Mouse (Mus musculus): ENCODE measurements around the gene Hjurp. TPM values are rescaled to one million over a fixed set of nuclear protein-coding genes. Genes with fewer than 3 reads are reported as not detected.

Gene Hjurp
- total and polyA plus RNA-seq, 3 experiments: 59.4 to 103 (median 76.3) TPM

GRCm38 (mm10) chr1:88233421-88234247, 43.8 kb downstream of the Hjurp start:
- TF ChIP-seq MYC (IDR thresholded peaks at IDR 0.05; ENCODE audit: low read depth, low read length) (no peak), TCF12 (IDR thresholded peaks at IDR 0.05; ENCODE audit: low read depth, low read length) (no peak), MAFK (IDR thresholded peaks at IDR 0.05; ENCODE audit: borderline replicate concordance, low read depth, low read length) (no peak), ZNF384 (IDR thresholded peaks at IDR 0.05; ENCODE audit: low read depth, low read length) (no peak), GABPA (IDR thresholded peaks at IDR 0.05; ENCODE audit: low read depth, low read length) (no peak), USF2 (IDR thresholded peaks at IDR 0.05; ENCODE audit: borderline replicate concordance in 1 of 2, insufficient read depth in 1 of 2, low read depth in 1 of 2, low read length in 2 of 2) (no peak)
- Histone ChIP-seq H3K9me3 (replicated peaks; ENCODE audit: insufficient read depth, low read length) (no peaks in the 10 kb centered on the region), H3K4me1 (ENCODE audit: control insufficient read depth in 1 of 2, insufficient read depth in 2 of 2, low read length in 2 of 2) (no peaks in the 10 kb centered on the region), H3K27ac (ENCODE audit: control insufficient read depth, low read depth, low read length) (no peak overlapping the region), H3K36me3 (ENCODE audit: control insufficient read depth in 1 of 2, insufficient read depth in 2 of 2, low read length in 2 of 2) (no peaks in the 10 kb centered on the region), H3K27me3 (ENCODE audit: control insufficient read depth in 1 of 2, insufficient read depth in 2 of 2, low read length in 2 of 2) (no peaks in the 10 kb centered on the region), H3K9ac (ENCODE audit: control insufficient read depth, low read depth, low read length, poor library complexity, severe bottlenecking) (no peak overlapping the region), H3K79me2 (ENCODE audit: control insufficient read depth, insufficient read depth, low read length, poor library complexity) (no peaks in the 10 kb centered on the region), H3K4me3 (ENCODE audit: control insufficient read depth in 1 of 2, insufficient read depth in 1 of 2, low read depth in 2 of 2, low read length in 2 of 2) (no peak overlapping the region)
- no peak for DNase-seq (ENCODE audit: low read depth, low spot score)

- H3K27ac ChIP-seq (ENCODE audit: control insufficient read depth, low read depth, low read length): no peak overlapping the region
- TF ChIP-seq GATA1 (IDR thresholded peaks at IDR 0.05; ENCODE audit: low read depth, low read length) (no peak), ZNF384 (IDR thresholded peaks at IDR 0.05; ENCODE audit: low read depth, low read length) (no peak), MEF2A (IDR thresholded peaks at IDR 0.05; ENCODE audit: extremely low read depth, insufficient replicate concordance, low read depth, low read length, poor library complexity, severe bottlenecking) (no peak), TAL1 (IDR thresholded peaks at IDR 0.05; ENCODE audit: low read length) (no peak), GABPA (IDR thresholded peaks at IDR 0.05; ENCODE audit: low read depth, low read length) (no peak), ELF1 (IDR thresholded peaks at IDR 0.05; ENCODE audit: low read depth, low read length) (no peak), TBP (IDR thresholded peaks at IDR 0.05; ENCODE audit: low read depth, low read length) (no peak), NRF1 (IDR thresholded peaks at IDR 0.05; ENCODE audit: insufficient read depth, low read depth, low read length, poor library complexity, severe bottlenecking) (no peak), USF1 (IDR thresholded peaks at IDR 0.05; ENCODE audit: low read depth, low read length) (no peak), ZKSCAN1 (IDR thresholded peaks at IDR 0.05; ENCODE audit: low read depth, low read length) (no peak), EP300 (IDR thresholded peaks at IDR 0.05; ENCODE audit: low read depth in 1 of 2, low read length in 2 of 2) (no peak), NELFE (IDR thresholded peaks at IDR 0.05; ENCODE audit: low read depth, low read length) (no peak), POLR2AphosphoS5 (IDR thresholded peaks at IDR 0.05; ENCODE audit: borderline replicate concordance, low read depth, low read length) (no peak), ZC3H11A (IDR thresholded peaks at IDR 0.05; ENCODE audit: low read depth, low read length) (no peak), ZMIZ1 (IDR thresholded peaks at IDR 0.05; ENCODE audit: low read depth, low read length) (no peak), SIN3A (IDR thresholded peaks at IDR 0.05; ENCODE audit: low read length) (no peak), RAD21 (IDR thresholded peaks at IDR 0.05; ENCODE audit: low read depth, low read length) (no peak)
- no peaks in the 10 kb centered on the region for H3K4me1 ChIP-seq (ENCODE audit: control insufficient read depth in 1 of 2, insufficient read depth in 2 of 2, low read length in 2 of 2)
- no peaks in the 10 kb centered on the region for H3K79me2 ChIP-seq (ENCODE audit: control insufficient read depth, insufficient read depth, low read length, poor library complexity)
- H3K36me3 ChIP-seq (ENCODE audit: control insufficient read depth in 1 of 2, insufficient read depth in 2 of 2, low read length in 2 of 2): no peaks in the 10 kb centered on the region
- no peak overlapping the region for H3K4me3 ChIP-seq (ENCODE audit: control insufficient read depth in 1 of 2, insufficient read depth in 1 of 2, low read depth in 2 of 2, low read length in 2 of 2)
- no peak for DNase-seq (ENCODE audit: low read depth, low spot score)
- H3K9me3 ChIP-seq (replicated peaks; ENCODE audit: insufficient read depth, low read length): no peaks in the 10 kb centered on the region
- no peak overlapping the region for H3K9ac ChIP-seq (ENCODE audit: control insufficient read depth, low read depth, low read length, poor library complexity, severe bottlenecking)
- H3K27me3 ChIP-seq (ENCODE audit: control insufficient read depth in 1 of 2, insufficient read depth in 2 of 2, low read length in 2 of 2): no peaks in the 10 kb centered on the region
Observed at GRCm38 (mm10) chr1:88232664-88233380, 44.6 kb downstream of the Hjurp start.
